In genomic region chr5:137684294-137685123, GRCm38 (mm10) we compare ENCODE assay signal across 7 mouse cellular contexts. TPM values are rescaled to one million over a fixed set of nuclear protein-coding genes. Genes with fewer than 3 reads are reported as not detected.
DNase-seq lines count a peak whose midpoint lies in the region; ATAC-seq lines count a peak whose summit lies in the region.

Gene Agfg2, minus strand, starts transcription at chr5:137684726.

- peak; percentile 99 for DNase-seq in adrenal gland, adult 2 months
- peak; percentile 98 for DNase-seq in embryo, embryonic 11.5 days (ENCODE audit: low read depth, low spot score)
- peak; percentile 90 to 96 for DNase-seq in gastrocnemius, postnatal 36 days
- peak; percentile 98 to 100 for DNase-seq in left cerebral cortex, postnatal 25 days (ENCODE audit: low spot score in 2 of 2)
- peak; percentile 99 for DNase-seq in midbrain, embryonic 10.5 days (ENCODE audit: low spot score)
- peak; percentile 98 for DNase-seq in right cerebral cortex, postnatal 4 days

- H3K27me3 ChIP-seq in intestine, embryonic 15.5 days (replicated peaks), result no peaks in the 10 kb centered on the region
- peaks cover 18% of the 10 kb centered on the region for H3K27me3 ChIP-seq in midbrain, embryonic 10.5 days (ENCODE audit: low read depth, poor library complexity, severe bottlenecking)

- peak; percentile 98 for ATAC-seq in intestine, embryonic 15.5 days

- peak within 1 kb of the TSS; percentile 82 for H3K27ac ChIP-seq in intestine, embryonic 15.5 days
- H3K27ac ChIP-seq in midbrain, embryonic 10.5 days (replicated peaks), result peak within 1 kb of the TSS; percentile 90

- no peaks in the 10 kb centered on the region for H3K36me3 ChIP-seq in intestine, embryonic 15.5 days
- H3K36me3 ChIP-seq in midbrain, embryonic 10.5 days, result peaks cover 29% of the 10 kb centered on the region

- no peaks in the 10 kb centered on the region for H3K9me3 ChIP-seq in intestine, embryonic 15.5 days
- no peaks in the 10 kb centered on the region for H3K9me3 ChIP-seq in midbrain, embryonic 10.5 days (replicated peaks)

- peak within 1 kb of the TSS; percentile 84 for H3K4me3 ChIP-seq in intestine, embryonic 15.5 days (replicated peaks)
- peak within 1 kb of the TSS; percentile 82 for H3K4me3 ChIP-seq in midbrain, embryonic 10.5 days

- no peaks in the 10 kb centered on the region for H3K4me1 ChIP-seq in intestine, embryonic 15.5 days (replicated peaks)
- peaks cover 30% of the 10 kb centered on the region for H3K4me1 ChIP-seq in midbrain, embryonic 10.5 days

- intact Hi-C loops in gastrocnemius, postnatal 36 days (cut with DNase I), result no loop called here
- intact Hi-C loops in left cerebral cortex, postnatal 25 days (cut with DNase I), result loop anchor here (2.0 to 5.0 kb wide), 3 partner anchors 28 to 56 kb away; partner anchors contain the start of gene Nyap1

- peak within 1 kb of the TSS; percentile 88 for H3K4me2 ChIP-seq in intestine, embryonic 15.5 days (replicated peaks)

- H3K9ac ChIP-seq in intestine, embryonic 15.5 days, result peak within 1 kb of the TSS; percentile 80

- under 1% methylated on average over 62 of the region's 62 CpGs for WGBS in intestine, embryonic 15.5 days
- under 1% methylated on average over 62 of the region's 62 CpGs for WGBS in midbrain, embryonic 10.5 days

RNA-seq across cellular contexts. Expression of gene Agfg2, which starts in this region (rescaled TPM):
- 10 to 100 TPM; 29.2 to 37.6 TPM for total RNA-seq in adrenal gland, adult 2 months (2021)
- 73.7 and 85.2 TPM in 2 replicates for polyA plus RNA-seq in adrenal gland, adult 2 months (2012; rRNA removed)
- 1 to 10 TPM; 3.8 to 4.6 TPM for total RNA-seq in gastrocnemius, postnatal 36 days (2021)
- 19.5 and 20.8 TPM in 2 replicates for polyA plus RNA-seq in intestine, embryonic 15.5 days (2015; fragmentation: Nextera tagmentation; extraction: Ambion mirVana)
- 10 to 100 TPM; 40.0 to 43.9 TPM for total RNA-seq in left cerebral cortex, postnatal 25 days (2021)
- polyA plus RNA-seq in midbrain, embryonic 10.5 days (2016; fragmentation: Nextera tagmentation; extraction: Ambion mirVana), result 27.2 and 28.8 TPM in 2 replicates

Comparison
In these comparisons a context has a peak if more than half of its experiments do, and no peak if none do; other contexts are left out.
1. Peak in every context shown above with its lines: DNase-seq, ATAC-seq, H3K4me3 ChIP-seq and H3K27ac ChIP-seq.
2. RNA of gene Agfg2 (total RNA-seq): 40.0 to 43.9 TPM in left cerebral cortex, postnatal 25 days and 29.2 to 37.6 TPM in adrenal gland, adult 2 months; 3.8 to 4.6 TPM in gastrocnemius, postnatal 36 days; every median in the first group is over 4 times any median in the second.